Mouse (Mus musculus) forebrain, embryonic 11.5 days (tissue): ENCODE results near the gene Gpr35. TPM values are rescaled to one million over a fixed set of nuclear protein-coding genes. Genes with fewer than 3 reads are reported as not detected.
A peak's percentile ranks its signal among the peaks of the same experiment; 100 is the strongest.

Experiments
- ATAC-seq: fragments of 200-750 bp; cut with Nextera tagmentation; replicated peaks from 2 replicates; pipeline ENCODE4 v1.8.0; 2017; ENCODE audit warnings: moderate TSS enrichment; ENCODE audit not compliant: low FRiP score
- DNase-seq: peaks from one replicate; pipeline ENCODE4 v3.0.0-alpha.2; 2017; ENCODE audit warnings: low spot score
- H3K27ac ChIP-seq: fragments of 300-500 bp; sonication (generic); 2 replicates; pipeline ENCODE4 v1.5.1; 2014; ENCODE audit warnings: low read depth, low read length
- H3K27me3 ChIP-seq: fragments of 300-500 bp; sonication (generic); 2 replicates; pipeline ENCODE4 v1.6.1; 2014; ENCODE audit warnings: mild to moderate bottlenecking, low read length, mixed read lengths; ENCODE audit not compliant: control insufficient read depth, insufficient read depth
- H3K36me3 ChIP-seq: fragments of 300-500 bp; sonication (generic); 2 replicates; pipeline ENCODE4 v1.6.1; 2014; ENCODE audit warnings: mild to moderate bottlenecking, low read length, moderate library complexity, mixed read lengths; ENCODE audit not compliant: control insufficient read depth, insufficient read depth
- H3K4me1 ChIP-seq: fragments of 300-500 bp; sonication (generic); replicated peaks from 2 replicates; pipeline ENCODE4 v1.6.1; 2014; ENCODE audit warnings: low read length, mixed read lengths; ENCODE audit not compliant: control insufficient read depth, insufficient read depth
- H3K4me2 ChIP-seq: fragments of 300-500 bp; sonication (generic); 2 replicates; pipeline ENCODE4 v1.6.1; 2014; ENCODE audit warnings: low read depth, mild to moderate bottlenecking, low read length, moderate library complexity, mixed read lengths; ENCODE audit not compliant: severe bottlenecking
- H3K4me3 ChIP-seq: fragments of 300-500 bp; sonication (generic); 2 replicates; pipeline ENCODE4 v1.5.1; 2014; ENCODE audit warnings: low read depth, low read length
- H3K9ac ChIP-seq: fragments of 300-500 bp; sonication (generic); 2 replicates; pipeline ENCODE4 v1.6.1; 2014; ENCODE audit warnings: low read length
- H3K9me3 ChIP-seq: fragments of 300-500 bp; sonication (generic); 2 replicates; pipeline ENCODE4 v1.6.1; 2016; ENCODE audit warnings: low read length, mixed read lengths; ENCODE audit not compliant: control insufficient read depth
- WGBS: fragments of 180-500 bp; shearing (Covaris S2); extraction: QIAGEN DNeasy Blood & Tissue Kit; methylation state at CpG from one replicate; pipeline ENCODE4 v1.1.7; 2014; 5-methylcytosine and 5-hydroxymethylcytosine counted together
- polyA plus RNA-seq: library from polyadenylated mRNA; unstranded; fragments of >200 nt; fragmentation: Nextera tagmentation; extraction: Ambion mirVana; gene quantifications from 2 replicates; pipeline ENCODE4 v1.2.1, GENCODE M21; 2014

Gpr35 gene
- polyA plus RNA-seq, 1 experiment from 2014 or later, result 0.16 TPM

- Histone ChIP-seq H3K36me3 (no peaks in the 10 kb centered on the region; the same call in 1 of the 2 replicates), H3K27ac (no peak overlapping the region), H3K9me3 (no peaks in the 10 kb centered on the region), H3K27me3 (no peaks in the 10 kb centered on the region), H3K9ac (no peak overlapping the region), H3K4me3 (no peak overlapping the region), H3K4me1 (no peaks in the 10 kb centered on the region), H3K4me2 (no peak overlapping the region)
- WGBS, result 90% methylated on average over 3 of the region's 3 CpGs
- ATAC-seq, result no peak
- no peak for DNase-seq
Observed at GRCm38 (mm10) chr1:93031199-93031598, 80.5 kb downstream of the Gpr35 start.

GRCm38 (mm10) chr1:93033989-93034388 is 83.3 kb downstream of the Gpr35 start:
- Histone ChIP-seq H3K4me3 (no peak overlapping the region), H3K27me3 (no peaks in the 10 kb centered on the region), H3K27ac (no peak overlapping the region), H3K36me3 (peaks cover 8% of the 10 kb centered on the region; the same call in 1 of the 2 replicates), H3K4me1 (no peaks in the 10 kb centered on the region), H3K4me2 (no peak overlapping the region), H3K9ac (no peak overlapping the region), H3K9me3 (no peaks in the 10 kb centered on the region)
- WGBS, result 73% methylated on average over 8 of the region's 8 CpGs
- DNase-seq (peak; percentile 64), ATAC-seq (no peak)

- peaks cover 8% of the 10 kb centered on the region; the same call in 1 of the 2 replicates for H3K36me3 ChIP-seq
- no peaks in the 10 kb centered on the region for H3K27me3 ChIP-seq
- 75% methylated on average over 4 of the region's 4 CpGs for WGBS
Observed at GRCm38 (mm10) chr1:93035981-93036380, 85.3 kb downstream of the Gpr35 start.

More at GRCm38 (mm10) chr1:93035981-93036380, 85.3 kb downstream of the Gpr35 start:
- Histone ChIP-seq H3K27ac (no peak overlapping the region), H3K9ac (no peak overlapping the region), H3K4me2 (no peak overlapping the region), H3K9me3 (no peaks in the 10 kb centered on the region), H3K4me1 (no peaks in the 10 kb centered on the region), H3K4me3 (no peak overlapping the region)
- no peak for ATAC-seq
- DNase-seq, result no peak

Other genes starting within 250 kb of the Gpr35 start
- gene Gpc1, start 119.2 kb upstream of the Gpr35 start, polyA plus RNA-seq, result 139 and 154 TPM in 2 replicates
- 1.5 and 1.8 TPM in 2 replicates for gene Ankmy1, start 48.0 kb upstream of the Gpr35 start, polyA plus RNA-seq
- gene Dusp28, start 43.9 kb upstream of the Gpr35 start, polyA plus RNA-seq, result 16.0 and 19.0 TPM in 2 replicates
- 27.4 and 31.8 TPM in 2 replicates for gene Rnpepl1, start 40.1 kb upstream of the Gpr35 start, polyA plus RNA-seq
- gene Capn10, start 16.5 kb upstream of the Gpr35 start, polyA plus RNA-seq, result 41.0 and 43.0 TPM in 2 replicates
- not detected in 2 replicates for gene Aqp12, start 55.5 kb downstream of the Gpr35 start, polyA plus RNA-seq
- 79.7 and 86.0 TPM in 2 replicates for gene Kif1a, start 151.1 kb downstream of the Gpr35 start, polyA plus RNA-seq
- not detected in 2 replicates for gene Agxt, start 184.4 kb downstream of the Gpr35 start, polyA plus RNA-seq
- gene 2310007B03Rik, start 210.1 kb downstream of the Gpr35 start, polyA plus RNA-seq, result 0.29 and 0.64 TPM in 2 replicates
- 0.04 and 0.07 TPM in 2 replicates for gene Crocc2, start 217.9 kb downstream of the Gpr35 start, polyA plus RNA-seq